Mouse (Mus musculus) kidney, postnatal 0 days (tissue): ENCODE data around the gene Pold3. TPM values are rescaled to one million over a fixed set of nuclear protein-coding genes. Genes with fewer than 3 reads are reported as not detected.

Experiments used
- ATAC-seq: fragments of 200-750 bp; cut with Nextera tagmentation; replicated peaks from 2 replicates; pipeline ENCODE4 v1.8.0; 2017; ENCODE audit warnings: low read depth, moderate number of reproducible peaks, moderate TSS enrichment, moderate library complexity; ENCODE audit not compliant: low FRiP score
- DNase-seq: peaks from one replicate; pipeline ENCODE4 v3.0.0-alpha.2; 2016; ENCODE audit warnings: low spot score
- H3K27ac ChIP-seq: fragments of 300-500 bp; sonication (generic); 2 replicates; pipeline ENCODE4 v1.5.1; 2014; ENCODE audit warnings: mild to moderate bottlenecking
- H3K27me3 ChIP-seq: fragments of 300-500 bp; sonication (generic); 2 replicates; pipeline ENCODE4 v1.6.1; 2014; ENCODE audit warnings: low read length, mixed read lengths; ENCODE audit not compliant: insufficient read depth
- H3K36me3 ChIP-seq: fragments of 300-500 bp; sonication (generic); 2 replicates; pipeline ENCODE4 v1.6.1; 2014; ENCODE audit warnings: low read length, mixed read lengths; ENCODE audit not compliant: insufficient read depth
- H3K4me1 ChIP-seq: fragments of 300-500 bp; sonication (generic); replicated peaks from 2 replicates; pipeline ENCODE4 v1.6.1; 2014; ENCODE audit warnings: antibody characterized with exemption, low read length, mixed read lengths; ENCODE audit not compliant: insufficient read depth
- H3K4me2 ChIP-seq: fragments of 300-500 bp; sonication (generic); 2 replicates; pipeline ENCODE4 v1.6.1; 2014; ENCODE audit warnings: mild to moderate bottlenecking, low read length, moderate library complexity, mixed read lengths
- H3K4me3 ChIP-seq: fragments of 300-500 bp; sonication (generic); replicated peaks from 2 replicates; pipeline ENCODE4 v1.5.1; 2014; ENCODE audit warnings: low read depth, low read length
- H3K9ac ChIP-seq: fragments of 300-500 bp; sonication (generic); 2 replicates; pipeline ENCODE4 v1.6.1; 2014; ENCODE audit warnings: low read depth, low read length
- H3K9me3 ChIP-seq: fragments of 300-500 bp; sonication (generic); replicated peaks from 2 replicates; pipeline ENCODE4 v1.6.1; 2016; ENCODE audit warnings: low read length, inconsistent platforms, mixed read lengths
- CTCF ChIP-seq: IDR thresholded peaks from 2 replicates; pipeline ENCODE4 v1.5.1; 2016; ENCODE audit warnings: antibody characterized with exemption, low read depth, mild to moderate bottlenecking, moderate library complexity
- WGBS: fragments of 180-500 bp; shearing (Covaris S2); extraction: QIAGEN DNeasy Blood & Tissue Kit; methylation state at CpG from one replicate; pipeline ENCODE4 v1.1.7; 2014; 5-methylcytosine and 5-hydroxymethylcytosine counted together
- polyA plus RNA-seq: library from polyadenylated mRNA; unstranded; fragments of >200 nt; fragmentation: Nextera tagmentation; extraction: Ambion mirVana; gene quantifications from 2 replicates; pipeline ENCODE4 v1.2.1, GENCODE M21; 2015

Gene Pold3
- polyA plus RNA-seq, 1 experiment from 2014 or later: 34.8 TPM

GRCm38 (mm10) chr7:100132379-100132778 is 11.0 kb upstream of the Pold3 start:
- Histone ChIP-seq H3K27me3 (no peaks in the 10 kb centered on the region), H3K9ac (no peak overlapping the region), H3K4me1 (no peaks in the 10 kb centered on the region), H3K27ac (no peak overlapping the region), H3K4me3 (no peak overlapping the region), H3K9me3 (no peaks in the 10 kb centered on the region), H3K36me3 (no peaks in the 10 kb centered on the region), H3K4me2 (no peak overlapping the region)
- ATAC-seq (no peak), DNase-seq (no peak)
- TF ChIP-seq CTCF: no peak
- 66% methylated on average over 1 of the region's 1 CpGs for WGBS

GRCm38 (mm10) chr7:100130592-100130991 is 9.2 kb upstream of the Pold3 start:
- H3K9ac ChIP-seq: no peak overlapping the region
- no peaks in the 10 kb centered on the region for H3K27me3 ChIP-seq
- no peaks in the 10 kb centered on the region for H3K36me3 ChIP-seq
- ATAC-seq (no peak), DNase-seq (peak; percentile 22)
- H3K4me2 ChIP-seq: no peak overlapping the region
- H3K4me1 ChIP-seq: no peaks in the 10 kb centered on the region
- 16% methylated on average over 6 of the region's 6 CpGs for WGBS
- TF ChIP-seq CTCF: no peak
- H3K9me3 ChIP-seq: no peaks in the 10 kb centered on the region
- no peak overlapping the region for H3K4me3 ChIP-seq
- H3K27ac ChIP-seq: no peak overlapping the region

GRCm38 (mm10) chr7:100128262-100129041 is 7.1 kb upstream of the Pold3 start:
- ATAC-seq (no peak), DNase-seq (no peak)
- WGBS: 63% methylated on average over 7 of the region's 7 CpGs

GRCm38 (mm10) chr7:100126514-100126913 is 5.1 kb upstream of the Pold3 start:
- TF ChIP-seq CTCF: no peak
- WGBS: 91% methylated on average over 7 of the region's 7 CpGs
- ATAC-seq (no peak), DNase-seq (no peak)
- H3K4me2 ChIP-seq: no peak overlapping the region
- no peak overlapping the region for H3K4me3 ChIP-seq
- H3K9me3 ChIP-seq: no peaks in the 10 kb centered on the region
- no peaks in the 10 kb centered on the region; the same call in 1 of the 2 replicates for H3K4me1 ChIP-seq
- no peak overlapping the region for H3K27ac ChIP-seq
- H3K9ac ChIP-seq: no peak overlapping the region
- H3K27me3 ChIP-seq: no peaks in the 10 kb centered on the region
- H3K36me3 ChIP-seq: no peaks in the 10 kb centered on the region

More at GRCm38 (mm10) chr7:100128262-100129041, 7.1 kb upstream of the Pold3 start:
- Histone ChIP-seq H3K4me2 (no peak overlapping the region), H3K27ac (no peak overlapping the region), H3K4me3 (no peak overlapping the region), H3K4me1 (no peaks in the 10 kb centered on the region), H3K27me3 (no peaks in the 10 kb centered on the region), H3K36me3 (no peaks in the 10 kb centered on the region), H3K9ac (no peak overlapping the region), H3K9me3 (no peaks in the 10 kb centered on the region)
- TF ChIP-seq CTCF: no peak

GRCm38 (mm10) chr7:100125166-100125565 is 3.8 kb upstream of the Pold3 start:
- no peak overlapping the region for H3K4me3 ChIP-seq
- no peaks in the 10 kb centered on the region for H3K9me3 ChIP-seq
- ATAC-seq (no peak), DNase-seq (peak; percentile 15)
- no peaks in the 10 kb centered on the region for H3K27me3 ChIP-seq
- 71% methylated on average over 4 of the region's 4 CpGs for WGBS
- H3K9ac ChIP-seq: no peak overlapping the region
- TF ChIP-seq CTCF: no peak
- no peaks in the 10 kb centered on the region; the same call in 1 of the 2 replicates for H3K4me1 ChIP-seq
- H3K27ac ChIP-seq: no peak overlapping the region
- no peaks in the 10 kb centered on the region for H3K36me3 ChIP-seq
- H3K4me2 ChIP-seq: no peak overlapping the region

GRCm38 (mm10) chr7:100124211-100124610 is 2.8 kb upstream of the Pold3 start:
- H3K9ac ChIP-seq: no peak overlapping the region
- H3K4me3 ChIP-seq: no peak overlapping the region
- 87% methylated on average over 2 of the region's 2 CpGs for WGBS
- H3K27ac ChIP-seq: no peak overlapping the region
- no peaks in the 10 kb centered on the region; the same call in 1 of the 2 replicates for H3K4me1 ChIP-seq
- TF ChIP-seq CTCF: peak; percentile 66
- ATAC-seq (no peak), DNase-seq (no peak)
- no peaks in the 10 kb centered on the region for H3K27me3 ChIP-seq
- no peaks in the 10 kb centered on the region for H3K9me3 ChIP-seq
- no peak overlapping the region for H3K4me2 ChIP-seq
- no peaks in the 10 kb centered on the region for H3K36me3 ChIP-seq

GRCm38 (mm10) chr7:100123486-100123885 is 2.1 kb upstream of the Pold3 start:
- DNase-seq (peak; percentile 69), ATAC-seq (no peak)
- 53% methylated on average over 6 of the region's 6 CpGs for whole genome bisulfite sequencing

More at GRCm38 (mm10) chr7:100123486-100123885, 2.1 kb upstream of the Pold3 start:
- no peaks in the 10 kb centered on the region for H3K36me3 ChIP-seq
- peak; percentile 76 for TF ChIP-seq CTCF
- H3K9ac ChIP-seq: no peak overlapping the region
- H3K4me3 ChIP-seq: no peak overlapping the region
- no peaks in the 10 kb centered on the region for H3K27me3 ChIP-seq
- H3K9me3 ChIP-seq: no peaks in the 10 kb centered on the region
- H3K4me2 ChIP-seq: no peak overlapping the region
- no peaks in the 10 kb centered on the region; the same call in 1 of the 2 replicates for H3K4me1 ChIP-seq
- H3K27ac ChIP-seq: no peak overlapping the region
